Mouse (Mus musculus): ENCODE measurements at regions not wholly inside any gene's neighbourhood (a gene's known extent, or its start where the extent isn't known, plus 50 kb on each side); places are given as distances from the start of the nearest gene placed in this dataset.

DNA sequence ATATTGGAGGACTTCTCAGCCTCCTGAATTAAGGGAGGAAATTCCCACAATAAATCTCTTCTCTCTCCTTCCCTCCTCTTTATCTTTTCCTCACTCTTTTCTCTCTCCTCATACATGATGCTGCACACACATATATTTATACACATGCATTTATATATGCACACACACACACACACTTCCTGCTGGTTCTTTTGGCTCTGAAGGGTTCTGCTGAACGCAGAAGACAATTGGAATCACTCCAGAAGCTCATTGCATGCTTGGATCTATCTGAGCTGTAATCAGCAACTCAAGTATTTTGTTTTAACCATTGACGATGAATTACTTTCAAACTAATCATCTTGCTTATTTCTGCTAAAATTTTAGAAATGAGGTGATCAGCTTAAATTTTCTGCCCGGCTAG, 134.1 kb upstream of the Tmtc1 start:
- TF ChIP-seq CTCF (IDR thresholded peaks at IDR 0.05; ENCODE audit: low read depth): no peak
- TF ChIP-seq EP300 (optimal IDR thresholded peaks at IDR 0.05): no peak

Data from stomach, postnatal 0 days (tissue).